Mouse (Mus musculus): ENCODE data around the gene Faf2.

The Faf2 gene

DNA sequence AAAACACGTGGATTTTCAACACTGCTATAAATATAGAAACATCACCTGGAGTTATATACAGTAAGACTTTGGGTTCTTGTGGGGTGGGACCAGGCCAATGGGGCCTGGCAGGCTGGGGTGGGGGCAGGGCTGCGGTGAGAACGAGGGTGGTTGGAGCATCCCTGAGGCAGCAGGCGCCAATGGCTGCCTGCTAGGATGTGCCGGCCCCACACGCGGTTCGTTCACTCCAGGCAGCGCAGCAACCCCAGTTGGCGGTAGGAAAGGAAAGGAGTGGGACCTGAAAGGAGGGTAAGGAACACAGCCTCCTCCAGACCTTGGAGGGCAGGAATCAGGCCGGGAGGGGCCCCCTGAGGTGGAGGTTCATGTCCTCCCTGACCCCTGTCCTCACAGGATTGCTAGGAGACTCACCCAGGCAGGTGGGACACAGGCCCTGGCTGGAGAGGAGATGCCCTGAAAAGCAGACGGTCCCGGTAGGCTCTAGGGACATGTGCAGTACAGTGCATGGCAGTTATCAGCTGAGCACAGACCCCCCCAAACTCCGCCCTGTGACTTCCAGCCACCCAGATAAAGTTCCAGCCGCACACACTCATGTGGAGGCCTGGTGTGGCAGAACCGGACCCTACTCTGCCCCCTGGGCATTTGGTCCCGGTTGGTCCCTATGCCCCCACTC, 58.7 kb downstream of the Faf2 start:
- DNase-seq (ENCODE audit: low spot score in 2 of 2), result peak; percentile 60 to 79

DNA sequence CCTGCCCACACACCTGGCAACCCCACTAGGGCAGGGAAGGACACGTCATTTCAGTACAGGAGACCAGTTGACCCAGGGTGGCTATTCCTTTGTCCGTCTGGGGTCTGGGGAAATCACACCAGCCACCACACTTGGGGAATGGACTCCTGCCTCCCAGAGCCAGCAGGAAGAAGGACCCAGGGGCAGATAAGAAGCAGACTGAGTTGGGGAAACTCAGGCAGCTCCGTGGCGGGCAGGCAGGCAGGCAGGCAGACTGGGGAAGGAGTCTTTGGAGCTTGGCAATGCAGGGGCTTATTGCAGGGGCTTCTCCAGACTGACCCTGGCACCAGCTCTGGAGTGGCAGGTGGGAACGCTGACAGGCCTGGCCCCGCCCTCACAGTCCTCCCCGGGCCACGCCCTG, 59.7 kb downstream of the Faf2 start:
- peak in 1 of 2 experiments; percentile 48 for DNase-seq (ENCODE audit: low spot score in 2 of 2)

DNA sequence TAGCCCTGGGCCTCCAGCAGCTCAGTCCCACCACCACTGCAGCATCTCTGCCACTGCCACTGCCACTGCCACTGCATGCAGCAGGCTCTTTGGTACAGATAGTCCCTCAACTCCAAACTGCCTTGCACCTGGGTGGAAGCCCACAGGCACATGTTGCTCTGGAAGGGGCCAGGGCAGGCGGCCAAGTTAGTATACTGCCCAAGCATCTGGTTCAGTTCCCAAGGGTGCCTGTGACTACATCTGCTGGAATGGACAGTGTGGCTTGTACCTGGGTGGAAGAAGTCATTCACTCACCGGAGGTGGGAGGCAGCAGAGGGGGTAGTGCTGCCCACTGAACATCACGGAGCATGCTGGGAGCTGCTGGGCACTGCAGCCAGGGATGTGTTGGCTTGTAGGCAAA, 61.7 kb downstream of the Faf2 start:
- DNase-seq (ENCODE audit: low spot score in 2 of 2), result peak in 1 of 2 experiments; percentile 16

DNA sequence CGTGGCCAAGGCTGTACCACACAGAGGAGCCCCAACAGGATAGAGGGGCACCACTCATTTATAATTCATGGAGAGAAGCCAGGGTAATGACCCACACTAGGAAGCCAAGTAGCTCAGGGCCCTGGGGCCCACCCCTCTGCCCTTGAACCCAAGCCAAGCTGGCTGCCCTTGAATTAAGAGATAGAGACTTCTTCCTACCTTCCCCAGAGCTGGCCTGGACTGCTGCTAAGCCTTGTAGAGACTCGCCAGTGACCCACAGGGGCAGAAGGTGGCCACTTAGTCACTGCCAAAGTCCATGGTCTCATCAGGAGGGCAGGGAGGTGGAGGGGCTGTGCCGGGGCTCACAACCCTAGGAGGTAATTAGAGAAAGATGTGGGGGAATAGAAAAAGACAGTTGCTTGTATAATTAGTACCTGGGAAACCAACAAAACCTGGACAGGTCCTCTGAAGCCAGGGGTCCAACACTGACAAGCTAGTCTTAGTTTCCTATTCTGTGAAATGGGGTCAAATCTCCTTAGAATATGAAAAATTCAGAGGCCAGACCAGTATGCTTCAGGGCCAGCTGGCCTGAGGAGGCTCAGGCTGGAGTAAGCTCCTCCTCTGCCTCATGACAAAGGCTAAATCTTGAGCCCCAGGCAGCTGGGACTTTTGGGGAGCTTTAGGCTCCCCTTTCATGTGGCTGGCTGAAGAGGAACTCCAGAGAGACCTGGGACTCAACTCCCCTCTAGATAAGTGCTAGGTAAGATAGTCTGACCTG, 62.7 kb downstream of the Faf2 start:
- peak; percentile 22 to 26 for DNase-seq (ENCODE audit: low spot score in 2 of 2)

DNA sequence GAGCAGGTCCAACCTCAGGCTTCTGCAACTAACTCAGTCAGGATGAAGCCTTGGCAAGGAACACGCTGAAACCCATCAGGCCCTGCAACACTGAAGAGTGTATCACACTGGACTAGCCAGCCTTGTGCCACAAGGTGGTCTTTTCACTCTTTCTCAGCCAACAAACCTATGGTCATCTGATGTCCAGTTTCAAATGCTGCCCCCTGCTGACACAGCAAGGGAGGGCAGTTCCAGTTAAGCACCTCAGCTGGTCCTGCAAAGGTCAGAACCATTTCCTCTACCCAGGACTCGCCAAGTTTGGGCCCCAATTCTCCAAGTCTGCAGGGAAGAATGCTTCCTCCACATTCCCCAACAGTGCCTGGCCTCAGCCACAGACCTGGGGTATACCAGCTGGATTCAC, 63.6 kb downstream of the Faf2 start:
- DNase-seq (ENCODE audit: low spot score in 2 of 2), result peak; percentile 48 to 56

DNA sequence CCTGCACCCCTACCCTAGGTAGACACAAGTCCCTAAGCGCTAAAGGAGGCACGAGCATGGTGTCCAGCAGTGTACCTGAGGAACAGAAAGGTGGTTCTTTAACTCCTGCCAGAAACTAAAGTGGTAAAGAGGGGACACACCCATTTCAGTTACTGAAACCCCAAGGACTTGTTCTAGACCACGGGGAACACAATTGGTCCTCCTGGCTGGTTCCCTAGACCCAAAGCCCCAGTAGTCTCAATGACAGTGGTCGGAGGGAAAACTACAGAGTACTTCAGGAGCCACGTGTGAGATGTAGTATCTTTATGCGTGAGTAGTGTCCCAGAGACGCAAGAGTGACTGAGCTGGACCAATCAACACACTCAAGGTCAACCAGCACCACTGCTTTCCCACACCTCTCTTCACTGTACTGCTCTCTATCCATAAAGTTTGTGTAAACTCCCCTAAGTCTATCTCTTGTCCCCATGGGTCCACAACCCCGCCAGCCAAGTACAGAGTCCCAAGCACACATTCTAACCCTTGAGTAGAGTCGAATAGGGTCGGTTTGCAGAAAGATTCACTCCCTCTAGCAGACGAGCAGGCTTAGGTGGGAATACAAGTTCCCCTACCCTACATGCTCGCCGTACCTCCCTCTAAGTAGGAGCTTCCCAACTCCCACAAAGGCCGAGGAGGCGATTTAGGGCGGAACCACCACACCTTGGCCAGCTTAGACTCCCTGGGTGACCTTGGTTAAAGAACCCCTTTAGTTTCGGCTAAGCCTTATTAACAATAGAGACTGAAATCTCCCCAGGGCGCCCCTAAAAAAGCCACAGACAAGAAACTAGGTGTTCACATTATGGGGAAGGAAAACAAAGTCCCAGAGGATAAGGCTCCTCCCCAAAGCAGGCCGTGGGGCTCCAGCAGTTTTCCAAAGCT, 64.8 kb downstream of the Faf2 start:
- DNase-seq (ENCODE audit: low spot score in 2 of 2), result peak; percentile 41 to 47

DNA sequence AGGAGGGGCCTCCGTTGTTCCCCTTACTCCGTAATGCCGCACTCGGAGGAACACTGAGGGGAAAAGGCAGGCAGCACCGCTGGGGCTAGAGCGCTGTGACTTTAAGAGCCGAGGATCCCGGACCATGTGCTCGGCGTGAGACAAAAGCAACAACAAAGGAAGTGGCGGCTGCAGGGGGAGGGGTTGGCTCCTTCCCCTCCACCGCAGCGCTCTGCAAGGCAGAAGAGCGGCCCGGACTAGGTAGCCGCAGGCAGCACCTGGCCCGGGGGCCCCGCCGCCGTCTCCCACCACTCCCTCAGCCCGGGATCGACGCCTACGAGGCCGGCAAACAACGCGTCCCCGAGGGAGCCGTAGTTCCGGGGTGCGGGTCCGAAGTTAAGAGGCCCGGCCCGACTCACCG, 65.5 kb downstream of the Faf2 start:
- peak in 1 of 2 experiments; percentile 83 for DNase-seq (ENCODE audit: low spot score in 2 of 2)

DNA sequence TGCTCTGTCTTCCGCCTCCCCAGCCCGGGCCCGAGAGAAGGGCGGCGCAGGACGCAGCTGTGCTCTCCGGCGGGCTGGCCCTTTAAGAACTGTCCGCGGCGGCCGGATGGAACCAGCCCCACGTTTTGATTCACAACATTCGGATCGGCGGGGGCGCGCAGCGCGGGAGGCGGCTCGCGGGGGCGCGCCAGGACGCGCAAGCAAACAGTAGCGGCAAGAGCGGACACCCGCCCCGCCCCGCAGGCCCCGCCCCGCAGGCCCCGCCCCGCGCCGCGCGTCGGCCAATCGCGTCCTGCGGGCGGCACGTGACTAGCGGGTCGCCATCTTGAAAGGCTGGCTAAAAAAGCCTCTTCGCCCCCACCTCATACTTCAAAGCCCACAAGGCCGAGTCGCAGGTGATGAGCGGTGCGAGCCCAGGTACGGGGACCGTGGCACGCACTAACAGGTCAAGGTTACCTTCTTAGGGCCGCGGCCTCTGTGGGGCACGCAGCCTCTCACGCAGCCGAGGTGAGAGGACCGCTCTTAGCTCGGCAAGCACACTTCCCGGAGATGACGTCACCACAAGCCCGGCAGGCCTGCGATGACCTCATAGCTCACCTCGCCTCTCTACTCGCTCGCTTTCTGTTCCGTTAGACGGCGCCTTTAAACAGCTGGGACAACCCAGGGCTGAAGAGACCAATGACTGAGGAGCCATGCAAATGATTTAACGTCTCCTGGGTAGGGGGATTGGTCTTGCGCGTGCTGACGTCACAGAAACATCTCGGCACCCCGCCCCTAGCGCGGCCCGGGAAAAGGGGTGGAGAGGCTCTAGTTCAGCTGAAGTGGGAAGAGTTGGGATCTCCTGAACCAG, 66.2 kb downstream of the Faf2 start:
- DNase-seq (ENCODE audit: low spot score in 2 of 2), result peak; percentile 93 to 97

DNA sequence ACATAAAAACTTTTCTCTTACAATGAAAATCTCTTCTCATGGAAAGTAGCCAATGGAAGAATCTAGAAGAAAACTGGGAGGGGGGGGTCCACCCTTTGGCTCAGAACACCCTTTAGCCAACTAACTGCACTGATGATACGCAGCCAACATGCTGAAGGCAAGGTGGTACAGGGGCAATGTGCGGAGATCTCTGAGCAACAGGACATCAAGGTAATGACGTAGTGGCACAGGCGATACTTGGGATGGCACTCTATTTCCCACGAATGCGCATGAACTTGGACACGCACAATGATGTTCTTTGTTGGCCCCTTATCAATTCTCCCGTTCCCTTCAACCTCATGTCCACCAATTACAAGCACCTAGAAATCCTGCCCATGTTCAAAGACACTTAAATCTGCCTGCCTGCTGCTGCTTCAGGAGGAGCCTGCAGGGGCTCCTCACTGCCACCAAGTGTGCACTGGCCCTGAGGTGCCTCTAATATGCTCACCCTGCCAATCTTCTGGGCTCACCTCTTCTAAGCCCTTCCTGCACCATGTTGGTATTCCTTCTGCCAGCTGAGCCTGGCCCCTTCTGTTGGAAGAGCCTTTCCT, 68.7 kb downstream of the Faf2 start:
- DNase-seq (ENCODE audit: low spot score in 2 of 2), result no peak

DNA sequence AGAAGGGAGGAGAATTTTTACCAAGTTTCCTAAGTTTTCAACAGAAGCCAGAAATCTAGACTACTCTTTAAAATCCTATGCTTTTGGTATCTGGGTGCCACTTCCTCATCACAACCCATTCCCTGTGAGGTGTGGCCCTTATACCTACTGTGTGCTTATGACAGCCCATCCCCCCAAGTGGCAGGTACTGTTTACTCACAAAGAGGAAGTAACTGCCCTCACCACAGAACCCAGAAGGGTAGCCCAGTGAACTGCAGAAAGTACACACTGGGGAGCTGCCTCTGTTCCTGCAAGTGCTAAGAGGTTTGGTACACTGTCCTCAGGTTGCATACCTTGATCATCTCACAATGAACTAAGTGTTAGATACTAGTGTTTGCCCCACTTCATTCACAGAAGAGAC, 70.2 kb downstream of the Faf2 start:
- DNase-seq (ENCODE audit: low spot score in 2 of 2), result peak; percentile 17 to 68

DNA sequence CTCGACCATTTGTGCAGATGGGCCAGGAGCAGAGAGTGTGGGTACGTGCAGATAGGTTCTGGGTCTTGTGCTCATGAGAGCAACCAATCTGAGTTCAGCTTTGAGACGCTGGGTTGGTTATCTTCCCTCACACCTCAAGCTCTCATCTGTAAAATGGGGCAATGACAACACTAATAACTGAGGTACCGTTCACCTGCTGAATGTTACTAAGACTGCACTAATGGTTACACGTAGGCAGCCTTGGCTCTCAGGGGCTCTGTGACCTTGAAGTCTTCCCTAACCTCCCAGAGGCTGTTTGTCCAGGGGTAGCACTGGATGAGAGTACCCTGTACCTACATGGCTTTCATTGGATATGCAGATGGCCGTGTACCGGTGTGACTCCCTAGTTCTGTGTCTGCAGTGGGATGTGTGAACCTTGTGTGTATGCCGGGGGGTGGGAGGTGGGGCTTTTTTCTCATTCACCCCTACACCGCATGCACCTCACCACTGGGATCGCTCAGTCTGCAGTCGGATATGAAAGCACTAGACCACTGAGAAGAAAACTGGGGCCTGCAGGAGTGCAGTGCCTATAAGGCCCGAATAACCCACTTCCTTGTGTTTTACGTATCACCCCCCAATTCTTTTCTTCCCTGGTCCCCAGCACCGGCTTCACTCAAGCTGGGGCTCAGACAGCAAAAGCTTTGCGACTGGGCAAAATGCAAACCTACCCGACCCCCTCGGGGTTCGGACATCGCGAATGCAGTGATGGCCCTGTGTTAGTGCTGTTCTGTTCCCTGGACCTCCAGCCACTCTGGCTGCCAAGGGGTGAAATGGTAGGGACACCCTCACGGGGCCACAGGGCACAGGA, 71.3 kb downstream of the Faf2 start:
- peak in 1 of 2 experiments; percentile 37 for DNase-seq (ENCODE audit: low spot score in 2 of 2)

DNA sequence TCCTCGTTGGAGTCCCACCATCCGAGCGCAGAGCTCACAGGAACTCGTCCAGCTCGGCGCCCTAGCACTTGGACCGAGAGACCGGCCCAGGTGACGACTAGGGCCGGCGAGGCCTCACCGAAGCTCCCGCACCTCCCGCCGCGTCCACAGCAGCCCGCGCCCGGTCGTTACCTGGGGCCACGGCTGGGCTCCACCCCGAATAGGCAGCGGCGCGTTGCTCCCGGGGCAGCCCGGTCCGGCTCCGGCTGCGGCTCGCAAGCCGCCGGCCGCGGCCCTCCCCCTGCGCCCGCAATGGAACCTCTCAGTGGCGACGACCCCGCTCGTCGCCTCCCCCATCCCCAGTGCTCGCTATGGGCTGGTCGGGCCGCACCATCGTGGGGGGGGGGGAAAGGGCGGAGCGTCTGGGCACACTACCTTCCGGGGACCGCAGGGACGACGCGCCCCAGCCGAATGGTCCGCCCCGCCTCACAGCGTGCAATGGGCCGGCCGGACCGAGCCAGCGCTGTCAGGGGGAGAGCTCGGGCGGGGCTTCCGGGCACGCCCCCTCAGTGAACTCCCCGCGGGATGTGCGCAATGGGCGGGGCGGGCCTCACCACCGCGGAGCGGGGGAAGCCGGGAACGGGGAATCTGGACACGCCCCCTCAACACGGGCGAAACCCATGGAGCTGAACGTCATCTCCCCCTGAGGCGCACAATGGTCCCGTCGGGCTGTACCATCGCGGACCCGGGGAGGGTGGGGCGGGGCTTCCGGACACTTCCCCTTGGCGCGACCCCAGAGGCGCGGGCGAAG, 72.2 kb downstream of the Faf2 start, which contains the start of gene Rnf44:
TSS of gene Rnf44 (minus strand) at position 350 of the 790 bp plus-strand sequence.
- peak; percentile 95 to 98 for DNase-seq (ENCODE audit: low spot score in 2 of 2)

DNA sequence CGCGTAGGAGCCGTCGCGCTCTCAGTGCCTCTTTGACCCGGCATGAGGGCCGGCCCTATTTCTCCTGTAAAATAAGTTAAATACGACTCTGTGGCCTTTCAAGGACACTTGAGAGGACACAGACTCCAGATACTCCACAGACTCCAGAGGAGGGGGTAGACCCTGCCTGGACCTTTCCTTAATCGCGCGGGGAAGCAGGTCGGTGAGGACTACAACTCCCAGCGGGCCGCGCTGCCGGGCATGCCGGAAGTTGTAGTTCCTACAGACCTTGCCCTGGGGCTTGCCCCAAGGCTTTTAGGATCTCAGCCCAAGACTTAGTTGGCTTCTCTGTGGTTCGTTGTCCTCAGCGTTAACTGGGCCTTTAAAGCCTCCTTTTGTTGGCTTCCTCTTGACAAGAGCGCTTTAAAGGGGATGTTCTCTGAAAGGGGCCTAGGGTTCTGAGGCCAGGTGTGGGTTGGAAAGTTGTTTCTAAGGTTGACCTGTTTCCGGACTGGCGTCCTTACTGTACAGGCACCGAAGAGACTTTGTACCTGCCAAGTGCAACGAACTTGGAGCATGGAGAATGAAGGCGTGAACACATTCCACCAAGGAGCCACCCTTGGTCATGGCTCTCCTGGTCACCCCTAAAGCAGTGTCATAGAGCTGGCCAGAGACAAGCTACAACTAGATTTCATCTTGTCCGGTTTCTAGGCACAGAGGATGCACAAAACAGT, 72.9 kb downstream of the Faf2 start:
- DNase-seq (ENCODE audit: low spot score in 2 of 2), result peak; percentile 90 to 91

DNA sequence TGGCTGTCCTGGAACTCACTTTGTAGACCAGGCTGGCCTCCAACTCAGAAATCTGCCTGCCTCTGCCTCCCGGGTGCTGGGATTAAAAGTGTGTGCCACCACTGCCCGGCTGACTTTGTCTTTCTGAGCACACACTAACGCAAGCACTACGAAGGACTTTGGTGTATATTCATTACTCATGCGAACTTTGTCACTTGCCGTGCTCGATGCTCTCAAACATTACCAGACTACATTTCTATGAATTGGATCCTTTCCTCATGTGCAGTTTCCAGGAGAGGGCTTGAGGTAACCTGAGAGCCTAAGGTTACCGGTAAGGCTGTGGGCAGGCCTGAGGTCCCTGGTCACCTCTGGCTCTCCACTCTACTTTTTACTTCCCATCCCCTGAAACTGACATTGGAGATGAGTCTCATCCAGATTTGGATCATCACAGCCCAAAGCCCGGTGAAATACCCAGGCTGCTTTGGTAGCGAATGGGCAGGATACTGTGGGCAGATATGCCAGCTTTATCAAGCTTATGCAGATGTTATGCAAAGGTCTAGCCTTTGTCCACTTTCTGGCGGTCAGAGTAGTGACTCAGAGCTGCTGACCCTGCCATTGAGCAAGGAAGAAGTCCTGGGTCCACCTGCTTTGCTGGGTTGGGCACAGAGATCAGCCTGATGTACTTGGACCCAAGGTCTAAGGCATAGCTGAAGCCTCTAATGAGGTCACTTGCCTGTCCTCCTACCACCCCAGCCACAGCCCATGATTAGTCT, 74.1 kb downstream of the Faf2 start:
- DNase-seq (ENCODE audit: low spot score in 2 of 2), result no peak

DNA sequence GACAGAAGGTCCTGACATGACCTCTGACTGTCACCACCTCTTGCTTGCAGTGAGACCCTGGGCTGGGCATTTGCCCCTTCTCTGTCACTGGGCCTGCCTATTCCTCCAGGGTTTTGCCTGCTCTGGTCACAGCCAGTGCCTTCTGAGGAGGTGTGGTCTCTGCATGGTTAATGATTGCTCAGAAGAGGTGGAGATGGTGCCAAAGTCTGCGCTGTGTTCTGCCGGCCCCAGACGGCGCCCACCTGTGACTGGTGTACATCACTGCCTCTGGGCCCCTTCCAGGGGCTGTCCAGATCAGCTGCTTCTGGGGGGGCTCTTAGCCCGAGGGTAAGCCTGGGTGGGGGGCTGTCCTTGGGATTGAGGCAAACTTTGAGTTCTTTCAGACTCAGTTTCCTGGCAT, 79.7 kb downstream of the Faf2 start, which contains the start of gene Cdhr2:
TSS of gene Cdhr2 (plus strand) at position 219 of the 400 bp plus-strand sequence.
- DNase-seq (ENCODE audit: low spot score in 2 of 2), result no peak

DNA sequence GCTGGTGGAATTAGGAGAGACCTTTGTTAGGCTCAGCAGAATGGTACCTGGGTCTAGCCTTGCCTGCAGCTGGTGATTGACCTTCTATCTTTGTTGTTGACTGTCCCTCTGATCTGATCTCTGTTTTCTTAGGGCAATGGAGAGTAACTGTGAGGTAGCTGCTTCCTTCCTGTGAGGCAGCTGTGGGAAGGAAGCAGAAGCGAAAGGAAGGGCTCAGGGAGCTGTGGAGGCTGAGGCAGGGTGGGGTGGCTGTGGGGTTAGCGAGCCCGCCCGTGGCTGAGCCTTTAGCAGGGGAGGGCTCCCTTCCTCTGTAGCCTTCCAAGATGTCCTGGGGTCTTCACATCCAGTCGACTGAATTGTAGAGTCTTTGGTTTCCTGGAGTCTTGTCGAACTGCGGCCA, 80.9 kb downstream of the Faf2 start:
- DNase-seq (ENCODE audit: low spot score in 2 of 2), result no peak

DNA sequence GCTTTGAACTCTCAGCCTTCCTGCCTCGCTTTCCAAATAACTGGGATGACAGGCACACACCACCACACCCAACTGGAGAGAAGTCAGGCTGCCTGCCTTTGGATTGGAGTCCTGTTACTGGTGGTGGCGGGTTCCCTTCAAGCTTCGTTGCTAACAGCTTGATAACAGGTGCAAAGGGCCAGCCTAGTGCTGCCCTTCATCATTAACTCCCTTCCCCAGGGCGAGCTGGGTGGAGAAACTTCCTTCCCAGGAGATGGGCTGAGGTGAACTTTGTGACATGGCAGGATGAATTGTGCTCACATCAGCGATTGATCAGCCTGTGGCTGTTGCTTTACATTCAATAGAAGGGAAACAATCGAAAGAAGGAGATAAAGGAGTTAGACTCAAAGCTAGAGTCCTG, 83.3 kb downstream of the Faf2 start:
- no peak for DNase-seq (ENCODE audit: low spot score in 2 of 2)

DNA sequence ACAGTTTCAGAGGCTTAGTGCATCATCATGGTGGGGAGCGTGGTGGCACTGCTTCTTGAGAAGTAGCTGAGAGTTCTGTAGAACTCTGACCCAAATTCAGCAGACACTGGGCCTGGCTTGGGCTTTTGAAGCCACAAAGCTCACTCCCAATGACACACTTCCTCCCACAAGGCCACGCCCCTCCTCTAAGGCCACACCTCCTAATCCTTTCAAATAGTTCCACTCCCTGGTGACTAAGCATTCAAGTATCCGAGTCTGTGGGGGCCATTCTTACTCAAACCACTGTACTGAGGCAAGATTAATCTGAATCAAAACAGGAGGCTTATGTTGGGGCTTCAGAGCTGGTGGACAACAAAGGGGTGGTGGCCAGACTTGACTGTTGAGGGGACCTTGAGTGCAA, 89.3 kb downstream of the Faf2 start:
- DNase-seq (ENCODE audit: low spot score in 2 of 2), result no peak
